Mouse (Mus musculus): ENCODE data around the gene Apex1.

GRCm38 (mm10) chr14:50936649-50937048 lies 11.9 kb downstream of the Apex1 start:
- TF ChIP-seq POLR2A (IDR thresholded peaks at IDR 0.05; ENCODE audit: extremely low read depth, insufficient read depth, low read length) (no peak), CTCF (IDR thresholded peaks at IDR 0.05; ENCODE audit: extremely low read depth, insufficient read depth, low read length) (no peak)
